8 mouse cellular contexts compared by ENCODE assay signal in the genomic region with DNA sequence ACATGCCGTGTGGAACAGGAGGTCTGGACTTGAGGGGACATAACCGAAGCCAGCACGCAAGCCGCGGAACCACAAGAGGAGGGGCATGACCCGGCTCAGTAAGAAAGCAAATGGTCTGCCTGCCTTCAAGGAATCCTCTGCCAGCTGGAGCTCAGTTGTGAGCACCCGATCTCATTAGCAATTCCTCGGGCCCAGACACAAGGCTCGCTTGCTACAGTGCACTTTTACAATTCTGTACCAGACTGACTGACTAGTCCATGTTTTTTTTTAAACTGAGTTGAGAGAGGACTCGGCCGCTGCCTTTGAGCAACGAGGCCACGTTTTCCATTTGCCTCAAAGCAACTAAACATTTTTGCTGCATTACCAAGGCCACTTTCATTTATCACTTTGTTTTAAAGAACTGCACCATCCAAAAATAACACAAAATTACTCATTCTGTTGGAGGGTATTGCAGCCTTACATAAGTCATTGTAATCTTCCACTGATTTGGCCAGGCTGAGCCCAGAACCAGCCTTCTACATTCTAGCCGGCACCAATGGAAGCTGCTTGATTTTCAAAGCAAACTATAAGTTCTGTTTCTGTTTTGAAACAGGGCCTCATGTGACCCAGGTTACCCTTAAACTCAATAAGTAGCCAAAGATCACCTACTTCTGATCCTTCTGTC.
DNase-seq lines count a peak whose midpoint lies in the region; ATAC-seq and TF ChIP-seq lines count a peak whose summit lies in the region.

No protein-coding gene starts in this region.

- TF ChIP-seq EP300 in heart, adult 2 months (IDR thresholded peaks at IDR 0.05; ENCODE audit: insufficient read depth, low read depth, low read length) = no peak

- no peaks in the 10 kb centered on the region for H3K79me2 ChIP-seq in heart, adult 2 months (replicated peaks; ENCODE audit: control insufficient read depth, insufficient read depth, low read length)

- no peak for TF ChIP-seq CTCF in heart, adult 2 months (IDR thresholded peaks at IDR 0.05)

- intact Hi-C loops in heart, adult 2 months (cut with DNase I) = no loop called here

- no peak for ATAC-seq in kidney, embryonic 14.5 days (ENCODE audit: low FRiP score, low TSS enrichment)
- peak; percentile 59; the same call in 1 of the 2 replicates for ATAC-seq in midbrain, embryonic 15.5 days (replicated peaks)
- no peak for ATAC-seq in megakaryocyte, adult 5-6 weeks (ENCODE audit: poor library complexity, severe bottlenecking)

- H3K4me3 ChIP-seq in kidney, embryonic 14.5 days (ENCODE audit: low read length) = no peak overlapping the region
- H3K4me3 ChIP-seq in heart, adult 2 months = no peak overlapping the region
- H3K4me3 ChIP-seq in midbrain, embryonic 15.5 days = no peak overlapping the region

- TF ChIP-seq POLR2A in heart, adult 2 months (IDR thresholded peaks at IDR 0.05; ENCODE audit: insufficient read depth, low read depth, low read length) = no peak

- no peak overlapping the region for H3K9ac ChIP-seq in kidney, embryonic 14.5 days (ENCODE audit: low read depth, low read length)
- H3K9ac ChIP-seq in heart, adult 2 months (ENCODE audit: low read depth, low read length) = no peak overlapping the region
- no peak overlapping the region for H3K9ac ChIP-seq in midbrain, embryonic 15.5 days

- 0 out of 2 replicates have a peak, but pooled peaks cover under 1% of the 10 kb centered on the region for H3K4me1 ChIP-seq in kidney, embryonic 14.5 days (ENCODE audit: control insufficient read depth, insufficient read depth, low read length)
- H3K4me1 ChIP-seq in heart, adult 2 months (ENCODE audit: control insufficient read depth, insufficient read depth, low read length) = peaks cover 2% of the 10 kb centered on the region
- H3K4me1 ChIP-seq in midbrain, embryonic 15.5 days = 0 out of 2 replicates have a peak, but pooled peaks cover 5% of the 10 kb centered on the region

- 50% methylated on average over 14 of the region's 14 CpGs for WGBS in kidney, embryonic 14.5 days
- WGBS in heart, adult 2 months = 64% methylated on average over 14 of the region's 14 CpGs
- WGBS in midbrain, embryonic 15.5 days = 37% methylated on average over 14 of the region's 14 CpGs

- no peak overlapping the region for H3K4me2 ChIP-seq in kidney, embryonic 14.5 days (replicated peaks; ENCODE audit: low read depth, low read length)
- H3K4me2 ChIP-seq in midbrain, embryonic 15.5 days = no peak overlapping the region

- no peaks in the 10 kb centered on the region for H3K36me3 ChIP-seq in kidney, embryonic 14.5 days (ENCODE audit: control insufficient read depth, insufficient read depth, low read length)
- no peaks in the 10 kb centered on the region for H3K36me3 ChIP-seq in heart, adult 2 months (ENCODE audit: control insufficient read depth, insufficient read depth, low read length)
- no peaks in the 10 kb centered on the region for H3K36me3 ChIP-seq in midbrain, embryonic 15.5 days (replicated peaks)

- no peaks in the 10 kb centered on the region for H3K27me3 ChIP-seq in kidney, embryonic 14.5 days (ENCODE audit: control insufficient read depth, insufficient read depth, low read length)
- no peaks in the 10 kb centered on the region for H3K27me3 ChIP-seq in heart, adult 2 months (ENCODE audit: control insufficient read depth, insufficient read depth, low read length)
- no peaks in the 10 kb centered on the region for H3K27me3 ChIP-seq in midbrain, embryonic 15.5 days (replicated peaks)

- peak; percentile 30 for DNase-seq in kidney, postnatal 14 days
- peak; percentile 12 to 13 for DNase-seq in cerebellum, adult 18-20 months
- peak; percentile 34 to 37 for DNase-seq in heart, adult 2 months
- DNase-seq in layer of hippocampus, adult 9-11 months = peak; percentile 48
- DNase-seq in embryo, embryonic 10 days (ENCODE audit: low spot score) = no peak

- H3K9me3 ChIP-seq in kidney, embryonic 14.5 days (ENCODE audit: control insufficient read depth, low read length) = no peaks in the 10 kb centered on the region
- H3K9me3 ChIP-seq in midbrain, embryonic 15.5 days = no peaks in the 10 kb centered on the region

- no peak overlapping the region for H3K27ac ChIP-seq in kidney, embryonic 14.5 days (ENCODE audit: low read depth, low read length)
- peak overlapping the region; percentile 9; the same call in 1 of the 2 replicates for H3K27ac ChIP-seq in heart, adult 2 months
- no peak overlapping the region for H3K27ac ChIP-seq in midbrain, embryonic 15.5 days
